Mouse (Mus musculus): ENCODE measurements around the gene Ap4e1.
"Not testable (repeated sequence)": the region's sequence is repeated elsewhere in the genome, so short reads cannot be mapped to it uniquely, and the experiment has no call there.

Ap4e1 gene

DNA sequence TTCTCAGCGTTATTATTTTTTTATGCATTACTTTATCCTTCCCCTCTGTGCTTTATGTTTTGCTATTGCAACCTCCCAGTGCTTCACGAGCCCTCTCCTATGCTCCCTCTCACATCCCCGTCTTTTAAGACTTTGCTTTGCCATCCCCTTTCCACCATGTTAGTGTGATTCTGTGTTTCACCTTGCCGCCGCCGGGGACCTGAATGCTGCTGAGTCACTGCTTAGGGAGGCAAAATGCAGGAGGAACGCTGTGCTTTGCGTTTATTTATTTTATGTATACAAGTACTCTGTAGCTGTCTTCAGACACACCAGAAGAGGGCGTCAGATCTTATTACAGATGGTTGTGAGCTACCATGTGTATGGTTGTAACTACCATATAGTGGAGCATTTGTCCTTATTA lies 69.1 kb downstream of the Ap4e1 start:
- no peak for DNase-seq (ENCODE audit: low spot score in 2 of 2)

- not testable (repeated sequence) for DNase-seq (ENCODE audit: low spot score in 2 of 2)
Observed at GRCm38 (mm10) chr2:127079066-127079465, 70.5 kb downstream of the Ap4e1 start.

- no peak for DNase-seq (ENCODE audit: low spot score in 2 of 2)
Observed at GRCm38 (mm10) chr2:127079881-127080590, 71.5 kb downstream of the Ap4e1 start.

DNA sequence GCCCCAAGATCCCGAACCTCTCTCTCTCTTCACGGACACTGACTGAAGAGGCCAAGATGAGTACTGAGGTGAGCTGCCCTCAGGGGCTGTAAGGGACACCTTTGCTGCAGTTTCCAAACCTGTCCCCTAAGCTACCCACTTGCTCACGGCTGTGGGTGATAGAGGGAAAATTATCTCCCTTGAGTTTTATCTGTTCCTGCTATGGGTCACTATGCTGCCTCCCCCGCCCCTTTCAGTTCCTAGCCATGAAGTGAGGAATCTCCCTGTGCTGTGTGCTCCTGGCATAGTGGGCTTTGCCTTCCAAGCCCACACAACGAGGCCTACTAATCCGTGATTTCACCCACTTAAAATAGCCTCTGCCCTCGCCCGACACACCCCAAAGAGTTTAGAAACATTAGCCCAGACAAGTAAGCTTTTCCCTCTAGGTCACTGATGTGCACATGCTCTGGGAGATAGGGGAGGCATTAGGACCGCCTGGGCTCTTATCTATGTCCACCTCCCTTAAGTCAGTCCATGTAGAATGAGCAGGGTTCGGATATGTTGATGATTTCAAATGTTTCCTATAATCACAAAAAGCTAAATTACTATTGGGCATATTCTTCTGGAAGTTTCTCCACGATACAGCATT lies 72.2 kb downstream of the Ap4e1 start:
- DNase-seq (ENCODE audit: low spot score in 2 of 2), result no peak

DNA sequence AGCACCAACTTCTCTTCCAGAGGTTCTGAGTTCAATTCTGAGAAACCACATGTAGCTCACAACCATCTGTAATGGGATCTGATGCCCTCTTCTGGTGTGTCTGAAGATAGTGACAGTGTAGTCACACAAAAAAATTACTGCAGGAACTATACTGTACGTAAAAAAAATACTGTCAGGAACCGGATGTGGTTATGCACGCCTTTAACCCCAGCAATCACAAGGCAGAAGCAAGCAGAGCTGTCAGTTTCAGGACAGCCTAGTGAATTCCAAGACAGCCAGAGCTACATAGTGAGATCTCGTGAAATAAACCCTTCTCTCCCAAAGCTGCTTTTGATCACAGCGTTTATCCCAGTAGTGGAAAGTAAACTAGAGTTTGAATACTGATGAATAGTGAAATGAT lies 77.7 kb downstream of the Ap4e1 start:
- no peak for DNase-seq (ENCODE audit: low spot score in 2 of 2)

- DNase-seq (ENCODE audit: low spot score in 2 of 2), result not testable (repeated sequence)
Observed at GRCm38 (mm10) chr2:127090151-127090550, 81.6 kb downstream of the Ap4e1 start.

DNA sequence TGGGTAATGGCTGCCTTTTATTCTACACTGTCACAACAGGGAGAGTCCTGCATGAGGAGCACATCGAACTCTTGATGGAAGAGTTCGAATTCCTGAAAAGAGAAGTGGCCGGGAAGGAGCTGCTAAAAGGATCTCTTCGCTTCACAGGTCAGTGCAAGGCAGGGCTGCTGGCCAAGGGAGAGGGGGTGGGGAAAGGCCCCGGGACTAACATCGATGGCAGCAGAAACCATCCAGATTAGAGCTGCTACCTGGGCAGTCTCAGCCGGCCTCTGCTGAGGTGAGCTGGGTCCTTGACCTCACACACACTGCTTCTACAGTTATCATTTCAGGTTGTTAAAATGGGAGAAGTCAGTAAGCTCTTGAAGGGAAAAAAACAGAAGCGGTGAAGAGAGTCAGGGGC lies 83.5 kb downstream of the Ap4e1 start:
- DNase-seq (ENCODE audit: low spot score in 2 of 2), result no peak

- DNase-seq (ENCODE audit: low spot score in 2 of 2), result no peak
Observed at GRCm38 (mm10) chr2:127108986-127109385, 100.5 kb downstream of the Ap4e1 start.
